Mouse (Mus musculus) midbrain, postnatal 0 days (tissue): ENCODE data around the gene Prr5. TPM values are rescaled to one million over a fixed set of nuclear protein-coding genes. Genes with fewer than 3 reads are reported as not detected.

ENCODE experiments used
- ATAC-seq: fragments of 200-750 bp; cut with Nextera tagmentation; 2 replicates; pipeline ENCODE4 v1.8.0; 2017; ENCODE audit warnings: moderate number of reproducible peaks, mild to moderate bottlenecking, moderate TSS enrichment, moderate library complexity; ENCODE audit not compliant: low FRiP score
- DNase-seq: peaks from one replicate; pipeline ENCODE4 v3.0.0-alpha.2; 2015; ENCODE audit warnings: low spot score
- H3K27ac ChIP-seq: fragments of 300-500 bp; sonication (generic); 2 replicates; pipeline ENCODE4 v1.5.1; 2014; ENCODE audit warnings: low read depth, mild to moderate bottlenecking, low read length, mixed read lengths
- H3K27me3 ChIP-seq: fragments of 300-500 bp; sonication (generic); 2 replicates; pipeline ENCODE4 v1.6.1; 2014; ENCODE audit warnings: low read length, control low read depth, mixed read lengths; ENCODE audit not compliant: insufficient read depth
- H3K36me3 ChIP-seq: fragments of 300-500 bp; sonication (generic); 2 replicates; pipeline ENCODE4 v1.6.1; 2014; ENCODE audit warnings: low read length, control low read depth, mixed read lengths; ENCODE audit not compliant: insufficient read depth
- H3K4me1 ChIP-seq: fragments of 300-500 bp; sonication (generic); 2 replicates; pipeline ENCODE4 v1.6.1; 2014; ENCODE audit warnings: mild to moderate bottlenecking, control low read depth, antibody characterized with exemption, low read length, mixed read lengths; ENCODE audit not compliant: insufficient read depth
- H3K4me2 ChIP-seq: fragments of 300-500 bp; sonication (generic); 2 replicates; pipeline ENCODE4 v1.6.1; 2014; ENCODE audit warnings: low read depth, mild to moderate bottlenecking, low read length, mixed read lengths; ENCODE audit not compliant: poor library complexity, severe bottlenecking
- H3K4me3 ChIP-seq: fragments of 300-500 bp; sonication (generic); 2 replicates; pipeline ENCODE4 v1.5.1; 2014; ENCODE audit warnings: low read depth, mild to moderate bottlenecking, low read length, moderate library complexity
- H3K9ac ChIP-seq: fragments of 300-500 bp; sonication (generic); replicated peaks from 2 replicates; pipeline ENCODE4 v1.6.1; 2014; ENCODE audit warnings: mild to moderate bottlenecking, low read length, moderate library complexity, mixed read lengths; ENCODE audit not compliant: poor library complexity, severe bottlenecking
- H3K9me3 ChIP-seq: fragments of 300-500 bp; sonication (generic); 2 replicates; pipeline ENCODE4 v1.6.1; 2016; ENCODE audit warnings: low read length, control low read depth
- CTCF ChIP-seq: IDR thresholded peaks from 2 replicates; pipeline ENCODE4 v1.5.1; 2016; ENCODE audit warnings: antibody characterized with exemption, mild to moderate bottlenecking
- WGBS: fragments of 180-500 bp; shearing (Covaris S2); extraction: QIAGEN DNeasy Blood & Tissue Kit; methylation state at CpG from one replicate; pipeline ENCODE4 v1.1.7; 2014; 5-methylcytosine and 5-hydroxymethylcytosine counted together
- polyA plus RNA-seq: library from polyadenylated mRNA; unstranded; fragments of >200 nt; fragmentation: Nextera tagmentation; extraction: Ambion mirVana; gene quantifications from 2 replicates; pipeline ENCODE4 v1.2.1, GENCODE M21; 2015
- total RNA-seq: library from RNA; depleted of rRNA; stranded (reverse); fragments of >200 nt; gene quantifications from 2 replicates; pipeline ENCODE4 v1.2.3, GENCODE M21; 2014

Gene Prr5
- total and polyA plus RNA-seq, 2 experiments from 2014 or later, result 33.4 to 37.8 TPM

DNA sequence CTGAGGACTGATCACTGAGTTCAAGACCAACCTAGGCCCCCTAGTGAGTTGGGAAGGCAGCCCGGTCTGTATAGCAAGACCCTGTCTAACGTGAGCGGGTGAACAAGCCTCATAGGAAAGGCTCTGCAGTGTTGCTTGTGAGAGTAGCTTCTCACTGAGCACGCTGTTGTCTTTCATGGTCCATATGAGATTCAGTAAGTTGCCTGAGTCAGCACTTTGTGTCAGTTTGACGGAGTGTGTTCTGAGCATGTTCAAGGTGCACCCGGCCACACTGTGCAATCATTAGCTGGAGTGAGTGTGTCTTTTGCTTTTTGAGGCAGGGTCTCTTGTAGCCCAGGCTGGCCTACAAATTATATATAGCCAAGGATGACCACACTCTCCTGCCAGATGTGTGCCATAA, 22.1 kb downstream of the Prr5 start:
- Histone ChIP-seq H3K9me3 (no peaks in the 10 kb centered on the region), H3K4me2 (no peak overlapping the region), H3K4me3 (no peak overlapping the region), H3K27me3 (no peaks in the 10 kb centered on the region), H3K27ac (no peak overlapping the region), H3K36me3 (peaks cover 50% of the 10 kb centered on the region), H3K4me1 (no peaks in the 10 kb centered on the region), H3K9ac (no peak overlapping the region)
- DNase-seq (no peak), ATAC-seq (no peak)
- 94% methylated on average over 6 of the region's 6 CpGs for WGBS
- TF ChIP-seq CTCF, result no peak

DNA sequence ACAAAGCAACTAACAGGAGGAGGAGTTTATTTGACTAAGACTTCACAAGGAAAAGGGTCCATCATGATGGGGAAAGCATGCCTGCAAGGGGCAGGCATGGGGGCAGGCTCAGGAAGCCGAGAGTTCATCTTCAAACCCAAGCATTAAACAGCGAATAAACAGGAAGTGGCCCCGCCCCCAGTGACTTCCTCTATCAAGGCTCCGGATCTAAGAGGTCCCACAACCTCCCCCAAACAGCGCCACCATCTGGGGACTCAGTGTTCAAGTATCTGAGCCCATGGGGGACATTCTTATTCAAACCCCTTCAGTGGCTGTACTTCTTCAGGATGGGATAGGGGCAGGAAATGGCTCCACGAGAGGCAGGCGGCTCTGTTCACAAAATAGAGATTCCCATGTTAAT, 23.2 kb downstream of the Prr5 start:
- no peak for TF ChIP-seq CTCF
- Histone ChIP-seq H3K9ac (no peak overlapping the region), H3K27me3 (no peaks in the 10 kb centered on the region), H3K4me1 (no peaks in the 10 kb centered on the region), H3K4me3 (no peak overlapping the region), H3K9me3 (no peaks in the 10 kb centered on the region), H3K27ac (no peak overlapping the region), H3K4me2 (no peak overlapping the region), H3K36me3 (peaks cover 50% of the 10 kb centered on the region)
- DNase-seq (no peak), ATAC-seq (no peak)
- WGBS, result 88% methylated on average over 7 of the region's 7 CpGs

GRCm38 (mm10) chr15:84696021-84696420, 26.6 kb downstream of the Prr5 start:
- WGBS, result 90% methylated on average over 4 of the region's 4 CpGs
- no peak for ATAC-seq
- DNase-seq, result no peak

DNA sequence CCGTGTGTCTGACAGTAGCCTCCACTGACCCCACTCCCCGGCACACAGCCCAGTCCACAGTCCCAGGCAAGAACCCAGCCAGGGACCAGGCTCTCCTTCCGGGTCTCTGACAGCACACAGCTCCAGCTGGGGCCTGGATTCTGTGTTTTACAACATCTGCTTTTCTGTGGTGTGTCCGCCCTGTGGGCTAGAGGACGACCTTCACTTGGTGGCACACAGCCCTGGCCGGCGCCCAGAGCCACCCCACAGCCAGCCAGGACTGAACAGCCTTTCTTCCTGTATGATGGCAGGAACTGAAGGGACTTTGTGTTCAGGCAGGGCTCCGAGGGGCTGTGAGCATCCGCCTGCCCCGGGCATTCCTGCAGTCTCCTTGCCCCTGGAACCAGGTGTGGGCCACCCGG, 28.2 kb downstream of the Prr5 start:
- 70% methylated on average over 11 of the region's 11 CpGs for WGBS
- Histone ChIP-seq H3K9me3 (no peaks in the 10 kb centered on the region), H3K36me3 (peaks cover 40% of the 10 kb centered on the region), H3K4me2 (no peak overlapping the region), H3K9ac (no peak overlapping the region), H3K27me3 (no peaks in the 10 kb centered on the region), H3K4me1 (no peaks in the 10 kb centered on the region), H3K4me3 (no peak overlapping the region), H3K27ac (peak overlapping the region; percentile 26; the same call in 1 of the 2 replicates)
- no peak for TF ChIP-seq CTCF
- DNase-seq, result peak; percentile 69
- peak; percentile 65 for ATAC-seq

More at GRCm38 (mm10) chr15:84696021-84696420, 26.6 kb downstream of the Prr5 start:
- H3K27me3 ChIP-seq, result no peaks in the 10 kb centered on the region
- no peak overlapping the region for H3K9ac ChIP-seq
- no peaks in the 10 kb centered on the region for H3K9me3 ChIP-seq
- H3K4me3 ChIP-seq, result no peak overlapping the region
- no peaks in the 10 kb centered on the region for H3K4me1 ChIP-seq
- no peak overlapping the region for H3K4me2 ChIP-seq
- TF ChIP-seq CTCF, result no peak
- H3K27ac ChIP-seq, result no peak overlapping the region
- peaks cover 40% of the 10 kb centered on the region for H3K36me3 ChIP-seq

DNA sequence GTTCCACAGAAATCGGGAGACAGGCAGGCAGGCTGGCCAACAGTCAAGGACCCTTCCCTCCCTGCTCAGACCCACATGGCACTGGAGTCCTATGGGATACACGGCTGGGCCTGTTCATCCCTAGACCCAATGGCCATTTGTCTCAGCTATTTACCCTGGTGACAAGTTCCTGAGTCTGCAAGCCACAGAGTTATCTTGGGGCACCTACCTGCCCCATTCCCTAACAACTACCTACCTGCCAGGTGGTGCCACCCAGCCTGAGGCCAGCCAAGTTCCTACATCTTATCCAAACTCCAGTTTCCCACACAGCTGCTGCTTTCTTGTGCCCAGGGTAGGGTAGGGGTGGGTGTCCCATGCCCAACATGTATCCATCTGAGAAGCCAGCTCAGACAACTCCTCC, 28.8 kb downstream of the Prr5 start:
- DNase-seq, result no peak
- no peak overlapping the region for H3K4me2 ChIP-seq
- no peak overlapping the region for H3K9ac ChIP-seq
- no peak for TF ChIP-seq CTCF
- 83% methylated on average over 2 of the region's 2 CpGs for WGBS
- no peaks in the 10 kb centered on the region for H3K27me3 ChIP-seq
- peaks cover 44% of the 10 kb centered on the region for H3K36me3 ChIP-seq
- H3K9me3 ChIP-seq, result no peaks in the 10 kb centered on the region
- no peaks in the 10 kb centered on the region for H3K4me1 ChIP-seq
- ATAC-seq, result no peak
- peak overlapping the region; percentile 18; the same call in 1 of the 2 replicates for H3K27ac ChIP-seq
- H3K4me3 ChIP-seq, result no peak overlapping the region

DNA sequence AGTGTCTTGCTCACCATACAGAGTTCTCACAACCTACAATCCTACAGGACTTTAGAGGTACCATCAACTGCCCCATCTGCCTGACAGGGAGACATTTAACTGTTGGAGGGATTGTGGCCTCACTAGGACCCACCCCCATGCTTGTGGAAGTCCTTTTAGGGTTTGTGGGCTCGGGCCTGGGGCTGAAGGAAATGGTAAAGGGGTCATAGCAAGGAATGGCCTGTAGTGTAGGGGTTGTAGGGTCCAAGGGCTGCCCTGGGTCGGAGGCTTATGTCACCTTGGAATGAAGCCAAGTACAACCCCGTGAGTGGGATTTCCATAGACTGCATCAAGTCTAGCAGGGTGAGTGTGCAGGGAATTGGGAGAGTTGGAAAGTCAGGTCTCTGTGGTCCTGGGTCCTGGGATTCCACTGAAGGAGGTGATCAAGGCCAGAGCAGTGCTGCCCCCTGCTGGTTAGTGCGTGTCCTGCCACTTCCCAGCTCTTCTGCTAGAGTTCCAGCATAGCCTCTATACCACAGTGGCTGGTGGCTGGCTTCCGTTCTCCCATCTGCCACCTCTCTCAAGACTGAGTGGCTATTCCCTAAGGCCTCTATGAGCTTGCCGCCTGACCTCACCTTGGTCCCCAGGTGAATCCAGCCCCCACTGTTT, 30.9 kb downstream of the Prr5 start:
- Histone ChIP-seq H3K36me3 (peaks cover 39% of the 10 kb centered on the region), H3K4me3 (no peak overlapping the region), H3K27ac (no peak overlapping the region), H3K27me3 (no peaks in the 10 kb centered on the region), H3K9ac (no peak overlapping the region), H3K4me2 (no peak overlapping the region), H3K4me1 (no peaks in the 10 kb centered on the region), H3K9me3 (no peaks in the 10 kb centered on the region)
- DNase-seq (peak; percentile 65), ATAC-seq (no peak)
- WGBS, result 53% methylated on average over 6 of the region's 6 CpGs
- TF ChIP-seq CTCF, result peak; percentile 77
